Mouse (Mus musculus) E14TG2a.4 (cell line): ENCODE results near the gene Slc30a5.

Experiments
- CTCF ChIP-seq: conservative IDR thresholded peaks from 2 replicates; pipeline ENCODE4 v1.5.1; 2014; ENCODE audit warnings: low read length
- POU5F1 ChIP-seq: IDR thresholded peaks from 2 replicates; pipeline ENCODE4 v1.6.1; 2014; ENCODE audit warnings: low read length, borderline replicate concordance

DNA sequence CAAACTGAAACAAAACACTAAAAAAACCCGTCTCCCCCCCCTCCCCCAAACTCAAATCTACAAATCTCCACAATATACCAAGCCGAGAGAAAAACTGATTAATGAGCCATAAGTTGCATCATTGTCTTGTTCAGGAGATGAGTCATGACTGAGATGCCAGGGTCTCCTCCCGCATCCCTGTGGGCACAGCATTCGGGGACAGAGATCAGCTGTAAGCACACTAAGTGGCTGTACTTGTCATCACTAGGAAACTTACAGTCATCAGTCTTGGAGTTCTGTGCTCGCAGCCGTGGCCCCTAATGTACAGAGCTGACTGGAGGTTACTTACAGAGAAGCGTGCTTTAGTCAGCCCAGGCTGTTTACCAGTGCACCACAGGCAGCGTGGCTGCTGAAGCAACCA is 13.0 kb upstream of the Slc30a5 start:
- TF ChIP-seq CTCF (no peak), POU5F1 (no peak)
